In the genomic region with DNA sequence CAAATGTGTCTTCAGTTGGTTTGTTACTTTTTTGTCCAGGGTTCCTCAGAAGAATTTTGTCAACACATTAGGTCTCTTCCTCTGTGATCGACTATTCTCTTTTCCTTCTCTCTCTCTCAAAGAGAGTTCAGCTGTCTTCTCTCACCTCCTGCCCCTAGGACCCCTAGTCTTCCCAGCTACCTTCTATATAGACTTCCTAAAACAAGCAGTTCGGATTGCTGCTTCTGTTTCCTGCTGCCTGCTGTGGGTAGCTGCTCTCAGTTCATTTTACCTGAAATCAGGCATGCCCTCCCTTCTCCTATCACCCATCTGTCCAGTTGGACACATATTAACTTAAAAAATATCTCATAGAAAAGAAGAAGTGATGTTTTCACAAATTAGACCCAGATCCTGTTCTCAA, we compare ENCODE assay signal across 18 mouse cellular contexts.
DNase-seq lines count a peak whose midpoint lies in the region; ATAC-seq and TF ChIP-seq lines count a peak whose summit lies in the region.
"Had no signal": no experiment of that assay in that cellular context is flagged by ENCODE, and none has a peak within 500 bp of the region (broad histone marks: within the 10 kb centered on the region; RNA-seq: fewer than 3 reads in every experiment).

No protein-coding gene starts in this region.

- H3K4me3 ChIP-seq in heart, postnatal 0 days (ENCODE audit: low read depth, low read length): no peak overlapping the region
- H3K4me3 ChIP-seq in MEL (ENCODE audit: control insufficient read depth in 1 of 2, insufficient read depth in 1 of 2, low read depth in 2 of 2, low read length in 2 of 2): peak overlapping the region in 1 of 2 experiments; percentile 30; a peak in 1 of 4 replicates
- H3K4me3 ChIP-seq: embryonic facial prominence, embryonic 12.5 days; gastrocnemius, adult 2 months; hindbrain, embryonic 12.5 days; layer of hippocampus, adult 2 months; limb, embryonic 12.5 days had no signal

- no peak for TF ChIP-seq CTCF in heart, postnatal 0 days (IDR thresholded peaks at IDR 0.05; ENCODE audit: low read depth)
- TF ChIP-seq CTCF in MEL (IDR thresholded peaks at IDR 0.05 in 2 of 3, conservative IDR thresholded peaks at IDR 0.05 in 1 of 3; ENCODE audit: control insufficient read depth in 1 of 3, insufficient read depth in 1 of 3, low read depth in 2 of 3, low read length in 3 of 3, poor library complexity in 1 of 3, severe bottlenecking in 1 of 3): no peak

- no peak overlapping the region for H3K9ac ChIP-seq in heart, postnatal 0 days (replicated peaks; ENCODE audit: low read depth, low read length)
- H3K9ac ChIP-seq in MEL (ENCODE audit: control insufficient read depth, low read depth, low read length, poor library complexity, severe bottlenecking): peak overlapping the region; percentile 28
- H3K9ac ChIP-seq: embryonic facial prominence, embryonic 12.5 days; forebrain, postnatal 0 days; hindbrain, embryonic 12.5 days; limb, embryonic 12.5 days; lung, embryonic 14.5 days had no signal

- no peak for TF ChIP-seq RAD21 in MEL (IDR thresholded peaks at IDR 0.05; ENCODE audit: low read depth, low read length)

- H3K4me2 ChIP-seq in heart, postnatal 0 days (ENCODE audit: low read depth, low read length): no peak overlapping the region
- H3K4me2 ChIP-seq: embryonic facial prominence, embryonic 12.5 days; hindbrain, embryonic 12.5 days; limb, embryonic 12.5 days; lung, embryonic 14.5 days had no signal

- H3K9me3 ChIP-seq in heart, postnatal 0 days (replicated peaks; ENCODE audit: control insufficient read depth, low read length): no peaks in the 10 kb centered on the region
- H3K9me3 ChIP-seq in MEL (replicated peaks; ENCODE audit: insufficient read depth, low read length): no peaks in the 10 kb centered on the region
- H3K9me3 ChIP-seq: embryonic facial prominence, embryonic 12.5 days; hindbrain, embryonic 12.5 days; limb, embryonic 12.5 days had no signal

- WGBS in heart, postnatal 0 days: 62% methylated on average over 2 of the region's 2 CpGs

- H3K36me3 ChIP-seq in heart, postnatal 0 days (replicated peaks; ENCODE audit: control insufficient read depth, insufficient read depth, low read length): no peaks in the 10 kb centered on the region
- peaks cover 0 to 12% of the 10 kb centered on the region in 2 experiments; a peak in 2 of 4 replicates for H3K36me3 ChIP-seq in MEL (ENCODE audit: control insufficient read depth in 1 of 2, insufficient read depth in 2 of 2, low read length in 2 of 2)
- H3K36me3 ChIP-seq: embryonic facial prominence, embryonic 12.5 days; hindbrain, embryonic 12.5 days; limb, embryonic 12.5 days had no signal

- TF ChIP-seq POLR2A in MEL (IDR thresholded peaks at IDR 0.05; ENCODE audit: control insufficient read depth in 1 of 2, insufficient read depth in 1 of 2, low read depth in 1 of 2, low read length in 2 of 2, poor library complexity in 1 of 2): no peak

- no peak for DNase-seq in heart, postnatal 0 days (ENCODE audit: low spot score)
- no peak for DNase-seq in heart, postnatal 10 days
- no peak for DNase-seq in MEL (ENCODE audit: low read depth, low spot score)
- no peak for DNase-seq in right cerebral cortex, postnatal 25 days
- no peak for DNase-seq in left cerebral cortex, postnatal 14 days (ENCODE audit: low spot score in 2 of 2)
- DNase-seq: cerebellum, adult 11-12 months; forebrain, postnatal 0 days had no signal

- peak overlapping the region; percentile 27; the same call in 1 of the 2 replicates for H3K27ac ChIP-seq in heart, postnatal 0 days (ENCODE audit: low read depth)
- H3K27ac ChIP-seq in MEL (ENCODE audit: control insufficient read depth, low read depth, low read length): peak overlapping the region; percentile 57
- H3K27ac ChIP-seq: embryonic facial prominence, embryonic 12.5 days; gastrocnemius, adult 2 months; hindbrain, embryonic 12.5 days; kidney, postnatal 0 days; layer of hippocampus, adult 2 months; limb, embryonic 12.5 days had no signal

- H3K79me2 ChIP-seq in MEL (ENCODE audit: control insufficient read depth, insufficient read depth, low read length, poor library complexity): no peaks in the 10 kb centered on the region

- intact Hi-C loops in heart, postnatal 10 days (cut with DNase I): no loop called here
- intact Hi-C loops in left cerebral cortex, postnatal 14 days (cut with DNase I): no loop called here

- H3K4me1 ChIP-seq in heart, postnatal 0 days (ENCODE audit: control insufficient read depth, insufficient read depth): peaks cover 28% of the 10 kb centered on the region
- H3K4me1 ChIP-seq in MEL (ENCODE audit: control insufficient read depth in 1 of 2, insufficient read depth in 2 of 2, low read length in 2 of 2): peaks cover 0 to 13% of the 10 kb centered on the region in 2 experiments; a peak in 3 of 4 replicates
- H3K4me1 ChIP-seq: hindbrain, embryonic 12.5 days; limb, embryonic 12.5 days had no signal

- ATAC-seq in heart, postnatal 0 days (ENCODE audit: insufficient read depth, low read depth): no peak
- ATAC-seq in common myeloid progenitor, adult 5-6 weeks (replicated peaks; ENCODE audit: low read depth, poor library complexity, severe bottlenecking): 0 out of 2 replicates have a peak, but pooled peaks have one; percentile 2
- peak; percentile 13 for ATAC-seq in megakaryocyte, adult 5-6 weeks (ENCODE audit: poor library complexity, severe bottlenecking)
- ATAC-seq: forebrain, postnatal 0 days; intestine, embryonic 16.5 days; midbrain, embryonic 16.5 days had no signal

- H3K27me3 ChIP-seq in heart, postnatal 0 days (ENCODE audit: control insufficient read depth, insufficient read depth, low read length): no peaks in the 10 kb centered on the region
- 0 out of 4 replicates have a peak, but pooled peaks cover 0 to 1% of the 10 kb centered on the region in 2 experiments for H3K27me3 ChIP-seq in MEL (ENCODE audit: control insufficient read depth in 1 of 2, insufficient read depth in 2 of 2, low read length in 2 of 2)
- H3K27me3 ChIP-seq: embryonic facial prominence, embryonic 12.5 days; hindbrain, embryonic 12.5 days; limb, embryonic 12.5 days had no signal

- no peak for TF ChIP-seq EP300 in heart, postnatal 0 days (IDR thresholded peaks at IDR 0.05; ENCODE audit: low read depth)
- TF ChIP-seq EP300 in MEL (IDR thresholded peaks at IDR 0.05; ENCODE audit: low read depth in 1 of 2, low read length in 2 of 2): no peak

TF ChIP-seq in MEL, 35 proteins besides CTCF, POLR2A, EP300 and RAD21:
- TF ChIP-seq SMC3 (IDR thresholded peaks at IDR 0.05; ENCODE audit: low read depth, low read length) (no peak), MAX (IDR thresholded peaks at IDR 0.05; ENCODE audit: low read length) (no peak), ZC3H11A (IDR thresholded peaks at IDR 0.05; ENCODE audit: low read depth, low read length) (no peak), MXI1 (IDR thresholded peaks at IDR 0.05; ENCODE audit: low read depth, low read length) (no peak), BHLHE40 (IDR thresholded peaks at IDR 0.05; ENCODE audit: borderline replicate concordance, low read depth, low read length) (no peak), MAFK (IDR thresholded peaks at IDR 0.05; ENCODE audit: borderline replicate concordance, low read depth, low read length) (no peak), TBP (IDR thresholded peaks at IDR 0.05; ENCODE audit: low read depth, low read length) (no peak), NRF1 (IDR thresholded peaks at IDR 0.05; ENCODE audit: insufficient read depth, low read depth, low read length, poor library complexity, severe bottlenecking) (no peak), HCFC1 (IDR thresholded peaks at IDR 0.05; ENCODE audit: low read depth, low read length) (no peak), POLR2AphosphoS2 (IDR thresholded peaks at IDR 0.05; ENCODE audit: low read length) (no peak), MYC (IDR thresholded peaks at IDR 0.05; ENCODE audit: low read depth, low read length) (no peak)
TF ChIP-seq in MEL: peak in this region for 0.
